Mouse (Mus musculus) left cerebral cortex, adult 2 months (tissue): Measurements from ENCODE around the gene Sar1a. TPM values are rescaled to one million over a fixed set of nuclear protein-coding genes. Genes with fewer than 3 reads are reported as not detected.

Experiments used
- DNase-seq, 2 experiments: peaks; one replicate each; pipeline ENCODE4 v3.0.0; 2021 to 2022; ENCODE audit warnings: low spot score in 2 of 2, mixed read lengths in 1 of 2; ENCODE audit errors: extremely low spot score in 1 of 2
- H3K27ac ChIP-seq: fragments of 200-600 bp; 2 replicates; pipeline ENCODE4 v1.8.1; 2022
- H3K4me3 ChIP-seq: fragments of 200-600 bp; 2 replicates; pipeline ENCODE4 v1.8.1; 2022
- CTCF ChIP-seq: fragments of 200-600 bp; IDR thresholded peaks from 2 replicates; pipeline ENCODE4 v1.8.1; 2022; ENCODE audit warnings: antibody characterized with exemption, mild to moderate bottlenecking, moderate library complexity
- intact Hi-C: fragments of 180-260 bp; cut with DNase I; formaldehyde crosslinking; loops from one replicate; pipeline ENCODE4 v1.15.1; 2025
- long read RNA-seq, 2 experiments: library from polyadenylated mRNA; stranded (forward); transcript quantifications; one replicate each; pipeline ENCODE4 v2.0.0; 2021; ENCODE audit warnings: borderline mapping rate in 2 of 2
- total RNA-seq, 2 experiments: library from RNA; stranded (reverse); gene quantifications; 2 replicates each; pipeline ENCODE4 v1.2.3; 2021

Gene Sar1a
- 100 to 1,000 TPM; 122 to 126 TPM for total RNA-seq
- long read RNA-seq, experiment 1, transcript Sar1a-201 (7 exons, 2,613 nt) = major isoform, 246 of 276 reads
- long read RNA-seq, experiment 1, partial matches to known transcripts = 8 of 276 reads
- long read RNA-seq, experiment 1, other reads (novel, unspliced or antisense) = 20 of 276 reads
- long read RNA-seq, experiment 2, transcript Sar1a-201 (7 exons, 2,613 nt) = major isoform, 156 of 184 reads
- long read RNA-seq, experiment 2, partial matches to known transcripts = 2 of 184 reads
- long read RNA-seq, experiment 2, other reads (novel, unspliced or antisense) = 23 of 184 reads

DNA sequence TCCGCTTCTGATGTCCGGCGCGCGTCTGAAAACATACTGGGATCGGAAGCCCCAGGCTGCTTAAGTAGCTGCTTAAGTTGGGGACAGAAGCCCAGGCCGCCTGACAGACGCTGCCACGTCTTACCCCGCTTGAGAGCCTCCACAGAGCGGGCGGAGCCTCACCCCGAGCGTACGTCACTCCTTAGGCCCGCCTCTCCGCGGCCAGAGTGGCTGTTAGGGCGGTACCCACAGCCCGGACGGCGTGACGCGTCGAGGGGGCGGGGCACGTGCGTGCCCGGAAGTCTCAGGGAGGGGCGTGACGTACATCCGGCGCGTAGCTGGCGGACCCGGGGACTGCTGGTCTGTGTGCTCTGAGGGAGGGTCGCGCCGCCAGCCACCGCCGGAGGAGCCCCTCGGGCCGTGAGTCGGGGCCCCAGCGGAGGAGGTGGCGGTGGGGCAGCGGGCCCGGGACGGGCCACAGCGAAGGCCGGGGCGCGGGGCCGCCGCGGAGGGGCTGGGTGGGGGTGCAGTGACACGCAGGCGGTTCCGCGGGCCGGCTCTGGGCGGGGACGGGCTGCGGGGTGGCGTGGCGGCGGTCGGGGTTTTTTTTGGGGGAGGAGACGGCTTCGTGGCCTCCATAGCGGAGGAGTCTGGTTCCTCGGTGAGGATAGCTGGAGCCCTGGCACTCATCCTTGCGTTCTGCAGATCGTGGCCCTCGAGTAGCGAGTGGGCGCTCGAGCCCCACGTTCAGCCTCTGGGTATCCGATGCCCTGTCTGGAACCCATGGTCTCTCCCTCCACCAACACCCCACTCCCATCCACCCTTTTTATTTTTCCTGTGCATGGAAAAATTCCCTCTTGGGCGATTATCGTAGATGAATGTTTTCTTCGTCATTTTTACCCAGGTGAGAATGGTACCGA is at the start of gene Sar1a:
Gene Sar1a (plus strand): TSS at position 285 of the 899 bp plus-strand sequence.
- no peak for TF ChIP-seq CTCF
- Histone ChIP-seq H3K4me3 (peak within 1 kb of the TSS; percentile 82), H3K27ac (peak within 1 kb of the TSS; percentile 92)
- intact Hi-C loops = loop anchor here (1.0 kb wide), 1 partner anchor 15 kb away; the partner anchor contains the start of gene Tysnd1
- peak; percentile 98 to 99 for DNase-seq

DNA sequence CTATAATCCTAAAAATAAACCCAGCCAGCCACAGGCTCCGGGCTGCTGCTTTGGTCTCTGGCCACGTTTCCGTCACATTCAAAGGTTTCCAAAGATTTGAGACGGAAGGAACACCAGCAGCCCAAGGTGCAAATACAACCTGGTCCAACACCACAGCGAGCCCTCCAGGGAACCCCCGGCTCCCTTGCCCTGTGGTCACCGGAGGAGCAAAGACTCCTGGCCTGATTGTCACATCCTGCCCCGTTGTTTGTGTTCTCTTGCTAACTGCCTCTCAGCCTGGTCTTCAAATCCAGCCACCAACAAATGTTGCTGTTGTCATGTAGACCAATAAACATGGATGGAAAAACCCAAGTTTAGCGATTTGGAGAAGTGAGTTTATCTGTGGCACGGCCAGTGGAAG is 47.7 kb upstream of the Sar1a start:
- no peak overlapping the region for H3K27ac ChIP-seq
- DNase-seq = no peak
- no peak for TF ChIP-seq CTCF

DNA sequence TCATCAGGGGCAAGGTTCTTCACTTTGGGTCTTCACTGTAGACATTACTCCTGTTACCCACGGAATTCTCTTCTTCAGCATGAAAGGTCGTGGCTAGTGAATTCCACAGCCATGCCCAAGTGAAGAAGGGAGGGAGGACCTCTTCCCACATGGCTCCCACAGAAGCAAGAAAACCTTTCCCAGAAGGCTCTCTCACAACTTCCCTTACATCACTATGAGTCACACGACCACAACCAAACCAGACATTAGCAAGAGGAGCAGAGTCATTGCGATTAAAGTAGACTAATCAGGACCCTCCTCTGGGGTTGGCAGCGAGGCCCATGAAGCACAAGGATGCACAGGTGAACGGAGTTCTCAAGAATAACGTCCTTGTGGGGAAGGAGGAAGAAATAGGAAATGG is 43.0 kb upstream of the Sar1a start:
- intact Hi-C loops = no loop called here
- no peak for TF ChIP-seq CTCF
- no peak for DNase-seq
- no peak overlapping the region for H3K27ac ChIP-seq
- H3K4me3 ChIP-seq = no peak overlapping the region

More for the DNA sequence above, 47.7 kb upstream of the Sar1a start:
- H3K4me3 ChIP-seq = no peak overlapping the region
- intact Hi-C loops = no loop called here

DNA sequence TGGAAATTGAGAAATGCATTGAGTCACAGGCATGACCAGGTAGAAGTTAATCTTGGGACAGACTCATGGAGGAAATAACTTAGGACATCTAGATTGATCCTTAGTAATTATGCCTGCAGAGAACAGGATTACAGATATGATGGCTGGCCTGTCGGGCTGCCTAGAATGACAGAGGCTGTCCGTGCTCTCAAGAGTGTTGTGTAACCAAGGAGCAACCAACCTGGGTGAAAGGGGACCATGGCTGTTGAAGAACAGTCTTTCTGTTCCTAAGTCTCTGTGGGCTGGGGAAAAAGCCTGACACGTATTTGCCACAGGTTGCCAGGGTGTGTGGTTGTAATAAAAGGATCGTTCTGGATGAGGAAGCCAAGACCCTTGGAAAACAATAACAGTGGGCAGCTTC is 39.7 kb upstream of the Sar1a start:
- Histone ChIP-seq H3K27ac (no peak overlapping the region), H3K4me3 (no peak overlapping the region)
- no peak for DNase-seq
- intact Hi-C loops = no loop called here
- no peak for TF ChIP-seq CTCF

DNA sequence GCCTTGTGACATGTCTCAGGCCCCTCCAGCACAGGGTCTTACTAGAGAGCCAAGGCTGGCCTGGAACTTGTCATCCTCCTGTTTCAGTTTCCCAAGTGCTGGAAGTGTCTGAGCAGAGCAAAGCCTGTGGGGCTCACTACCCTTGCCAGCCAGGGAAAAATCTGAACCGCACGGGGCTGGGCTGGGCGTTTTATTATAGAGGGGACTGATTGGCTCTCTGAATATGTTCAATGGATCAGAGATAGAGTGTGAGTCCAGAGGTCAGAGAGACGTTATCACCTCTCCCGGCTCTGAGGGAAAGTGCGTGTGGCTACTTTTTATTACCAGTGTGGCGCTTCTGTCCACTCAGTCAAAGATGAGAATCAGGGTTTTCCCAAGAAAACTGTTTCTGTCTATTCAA is 33.5 kb upstream of the Sar1a start:
- intact Hi-C loops = loop anchor here (5.0 kb wide), 1 partner anchor 169 kb away; the partner anchor contains the start of gene Lrrc20
- no peak for TF ChIP-seq CTCF
- Histone ChIP-seq H3K27ac (no peak overlapping the region), H3K4me3 (no peak overlapping the region)
- no peak for DNase-seq

DNA sequence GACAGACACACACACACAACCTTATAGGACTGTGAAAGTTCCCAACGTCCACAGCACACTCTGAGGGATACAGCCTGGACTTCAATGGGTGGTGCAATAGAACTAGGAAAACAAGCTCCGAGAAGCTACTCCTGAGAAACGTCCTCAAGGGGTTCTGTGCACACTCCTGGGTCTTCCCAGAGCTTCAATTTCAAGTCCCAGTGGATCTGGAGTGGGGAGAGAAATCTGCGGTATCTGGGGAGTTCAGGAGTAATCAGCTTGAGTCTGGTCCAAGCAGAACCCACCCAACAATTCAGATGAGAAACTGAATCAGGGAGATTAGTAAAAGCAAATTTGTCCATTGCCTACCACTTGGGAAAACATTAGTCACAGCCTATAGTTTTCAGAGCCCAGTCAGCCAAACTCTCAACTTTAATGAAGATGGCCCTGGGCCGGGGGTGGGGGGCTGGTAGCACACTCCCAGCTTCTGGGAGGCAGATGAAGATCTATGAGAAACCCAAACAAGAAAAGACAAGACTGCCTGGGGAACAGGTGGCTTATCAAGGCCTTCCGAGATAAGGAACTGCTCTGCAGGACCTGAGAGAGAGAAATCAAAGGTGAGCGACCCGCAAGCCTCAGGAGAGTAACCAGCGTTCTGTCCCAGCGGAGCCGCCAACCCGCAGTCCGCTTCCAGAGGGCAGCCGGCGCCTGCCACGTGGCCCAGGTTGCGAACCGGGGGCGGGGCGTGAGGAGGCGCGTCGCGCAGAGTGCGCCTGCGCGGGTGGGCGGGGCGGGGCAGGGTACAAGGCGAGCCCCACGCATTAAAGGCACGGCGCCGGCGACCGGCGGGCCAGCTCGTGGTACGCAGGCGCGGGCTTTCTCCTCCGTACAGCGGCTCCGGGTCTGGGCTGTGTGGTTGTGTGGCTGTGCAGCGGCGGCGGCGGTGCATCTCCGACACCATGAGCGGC is 32.0 kb upstream of the Sar1a start, which contains the start of gene Ppa1:
Gene Ppa1 (plus strand): TSS at position 763 of the 947 bp plus-strand sequence.
- peak within 1 kb of the TSS; percentile 74 for H3K4me3 ChIP-seq
- intact Hi-C loops = loop anchor here (5.0 kb wide), 1 partner anchor 171 kb away; the partner anchor contains the start of gene Lrrc20
- DNase-seq = peak; percentile 85
- H3K27ac ChIP-seq = peak within 1 kb of the TSS; percentile 76
- TF ChIP-seq CTCF = no peak

DNA sequence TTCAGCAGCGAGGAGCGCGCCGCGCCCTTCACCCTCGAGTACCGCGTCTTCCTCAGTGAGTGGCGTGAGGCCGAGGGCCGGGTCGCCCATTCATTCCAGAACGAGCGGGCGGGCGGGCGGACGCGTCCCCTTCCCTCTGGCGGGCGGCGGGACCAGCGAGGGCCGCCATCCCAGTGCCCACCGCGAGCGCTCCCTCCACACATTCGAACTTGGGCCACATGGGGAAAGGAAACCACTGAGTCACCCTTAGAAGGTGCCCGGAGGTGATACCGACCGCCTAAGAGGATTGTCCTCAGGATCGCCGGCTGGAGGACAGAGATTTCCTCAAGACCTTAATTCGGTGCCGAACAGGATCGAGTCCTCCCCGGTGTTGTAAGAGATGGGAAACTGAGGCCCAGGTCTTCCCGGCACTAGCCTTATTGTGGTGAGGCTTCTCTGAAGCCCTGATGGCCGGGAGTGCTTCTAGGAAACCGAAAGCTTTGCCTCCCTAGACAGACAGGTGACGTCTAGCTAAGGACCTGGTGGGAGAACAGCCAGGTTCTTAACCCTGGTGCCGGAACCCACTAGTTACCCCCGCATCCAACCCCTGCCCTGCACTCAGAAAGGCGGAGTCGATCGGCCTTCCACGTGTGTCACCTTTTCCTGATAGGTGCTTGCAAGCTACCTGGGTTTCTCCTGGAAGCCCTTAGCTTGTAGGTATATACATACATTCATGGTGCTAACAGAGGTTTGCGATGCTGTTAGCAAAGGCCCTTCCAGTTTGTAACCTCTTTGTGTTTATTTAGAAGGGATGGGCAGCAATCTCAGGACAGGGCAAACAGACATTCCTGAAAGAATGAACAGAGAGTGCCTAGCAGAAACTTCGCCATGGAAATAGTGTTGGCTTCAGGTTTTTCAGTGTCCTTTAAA is 31.1 kb upstream of the Sar1a start:
- peak overlapping the region; percentile 76 for H3K27ac ChIP-seq
- no peak for DNase-seq

DNA sequence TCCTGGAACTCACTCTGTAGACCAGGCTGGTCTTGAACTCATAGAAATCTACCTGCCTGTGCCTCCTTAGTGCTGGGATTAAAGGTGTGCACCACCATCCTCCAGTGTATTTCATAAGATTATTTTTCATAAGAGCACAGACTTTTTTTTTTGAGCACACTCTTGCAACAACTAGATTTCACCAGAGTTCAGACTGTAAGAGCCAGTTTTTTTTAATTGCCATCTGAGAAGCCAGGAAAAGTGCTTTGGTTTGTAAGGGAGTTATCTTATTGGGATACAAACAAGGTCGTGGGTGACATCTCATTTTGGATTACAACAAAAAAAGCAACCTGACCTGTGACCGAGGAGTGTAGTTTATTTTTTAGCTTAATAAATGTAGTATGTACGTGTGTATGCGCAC is 26.0 kb upstream of the Sar1a start:
- intact Hi-C loops = loop anchor here (10.0 kb wide), 1 partner anchor 459 kb away; no protein-coding TSS in a partner anchor
- H3K27ac ChIP-seq = no peak overlapping the region
- no peak overlapping the region for H3K4me3 ChIP-seq
- TF ChIP-seq CTCF = no peak
- no peak for DNase-seq

More for the DNA sequence above, 31.1 kb upstream of the Sar1a start:
- H3K4me3 ChIP-seq = peak overlapping the region; percentile 74
- intact Hi-C loops = loop anchor here (5.0 kb wide), 1 partner anchor 172 kb away; the partner anchor contains the start of gene Lrrc20
- TF ChIP-seq CTCF = no peak; the same call in 1 of the 2 replicates

DNA sequence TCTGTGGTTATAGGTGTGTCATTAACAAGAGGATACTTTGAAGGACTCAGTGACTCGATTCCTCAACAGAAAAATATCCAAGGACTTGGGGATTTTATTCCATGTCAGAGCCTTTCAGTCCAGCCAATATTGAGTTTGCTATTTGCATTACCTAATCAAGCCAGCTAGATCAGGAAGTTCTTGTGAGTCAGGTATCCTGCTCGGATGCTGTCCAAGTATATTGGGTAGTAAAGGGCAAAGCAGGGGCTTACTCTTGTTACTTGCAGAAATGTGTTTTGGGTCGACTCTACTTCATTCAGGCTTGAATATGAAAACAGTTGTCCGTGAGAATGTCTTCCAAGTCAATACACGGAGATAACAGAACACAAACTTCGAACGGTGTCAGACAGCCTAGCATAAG is 25.4 kb upstream of the Sar1a start:
- no peak for DNase-seq
- intact Hi-C loops = loop anchor here (10.0 kb wide), 1 partner anchor 460 kb away; no protein-coding TSS in a partner anchor
- no peak for TF ChIP-seq CTCF
- Histone ChIP-seq H3K4me3 (no peak overlapping the region), H3K27ac (no peak overlapping the region)

DNA sequence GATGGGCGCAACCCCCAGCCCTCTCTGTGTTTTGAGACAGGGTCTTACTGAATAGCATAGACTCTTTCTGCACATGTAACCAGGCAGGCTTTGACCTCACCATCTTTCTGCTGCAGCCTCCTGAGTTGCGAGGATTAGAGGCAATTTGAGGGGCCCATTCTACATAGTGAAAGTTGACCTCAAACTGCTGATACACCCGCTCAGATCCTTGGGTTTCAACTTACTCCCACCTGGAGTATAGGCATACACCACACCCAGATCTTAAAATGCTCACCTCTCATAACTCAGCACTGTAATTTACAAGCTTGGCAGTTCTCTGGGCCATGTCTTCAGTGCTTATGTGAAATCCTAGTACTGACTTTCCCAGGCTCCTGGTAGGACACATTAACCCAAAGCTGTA is 24.9 kb upstream of the Sar1a start:
- no peak for TF ChIP-seq CTCF
- intact Hi-C loops = loop anchor here (10.0 kb wide), 1 partner anchor 460 kb away; no protein-coding TSS in a partner anchor
- Histone ChIP-seq H3K4me3 (no peak overlapping the region), H3K27ac (no peak overlapping the region)
- DNase-seq = no peak
